Mouse (Mus musculus) midbrain, postnatal 0 days (tissue): ENCODE results near the gene Cpne1. TPM values are rescaled to one million over a fixed set of nuclear protein-coding genes. Genes with fewer than 3 reads are reported as not detected.
A peak's percentile ranks its signal among the peaks of the same experiment; 100 is the strongest.

ENCODE experiments used
- ATAC-seq: fragments of 200-750 bp; cut with Nextera tagmentation; 2 replicates; pipeline ENCODE4 v1.8.0; 2017; ENCODE audit warnings: moderate number of reproducible peaks, mild to moderate bottlenecking, moderate TSS enrichment, moderate library complexity; ENCODE audit not compliant: low FRiP score
- DNase-seq: peaks from one replicate; pipeline ENCODE4 v3.0.0-alpha.2; 2015; ENCODE audit warnings: low spot score
- H3K27ac ChIP-seq: fragments of 300-500 bp; sonication (generic); 2 replicates; pipeline ENCODE4 v1.5.1; 2014; ENCODE audit warnings: low read depth, mild to moderate bottlenecking, low read length, mixed read lengths
- H3K27me3 ChIP-seq: fragments of 300-500 bp; sonication (generic); 2 replicates; pipeline ENCODE4 v1.6.1; 2014; ENCODE audit warnings: low read length, control low read depth, mixed read lengths; ENCODE audit not compliant: insufficient read depth
- H3K36me3 ChIP-seq: fragments of 300-500 bp; sonication (generic); 2 replicates; pipeline ENCODE4 v1.6.1; 2014; ENCODE audit warnings: low read length, control low read depth, mixed read lengths; ENCODE audit not compliant: insufficient read depth
- H3K4me1 ChIP-seq: fragments of 300-500 bp; sonication (generic); 2 replicates; pipeline ENCODE4 v1.6.1; 2014; ENCODE audit warnings: mild to moderate bottlenecking, control low read depth, antibody characterized with exemption, low read length, mixed read lengths; ENCODE audit not compliant: insufficient read depth
- H3K4me2 ChIP-seq: fragments of 300-500 bp; sonication (generic); 2 replicates; pipeline ENCODE4 v1.6.1; 2014; ENCODE audit warnings: low read depth, mild to moderate bottlenecking, low read length, mixed read lengths; ENCODE audit not compliant: poor library complexity, severe bottlenecking
- H3K4me3 ChIP-seq: fragments of 300-500 bp; sonication (generic); 2 replicates; pipeline ENCODE4 v1.5.1; 2014; ENCODE audit warnings: low read depth, mild to moderate bottlenecking, low read length, moderate library complexity
- H3K9ac ChIP-seq: fragments of 300-500 bp; sonication (generic); replicated peaks from 2 replicates; pipeline ENCODE4 v1.6.1; 2014; ENCODE audit warnings: mild to moderate bottlenecking, low read length, moderate library complexity, mixed read lengths; ENCODE audit not compliant: poor library complexity, severe bottlenecking
- H3K9me3 ChIP-seq: fragments of 300-500 bp; sonication (generic); 2 replicates; pipeline ENCODE4 v1.6.1; 2016; ENCODE audit warnings: low read length, control low read depth
- CTCF ChIP-seq: IDR thresholded peaks from 2 replicates; pipeline ENCODE4 v1.5.1; 2016; ENCODE audit warnings: antibody characterized with exemption, mild to moderate bottlenecking
- WGBS: fragments of 180-500 bp; shearing (Covaris S2); extraction: QIAGEN DNeasy Blood & Tissue Kit; methylation state at CpG from one replicate; pipeline ENCODE4 v1.1.7; 2014; 5-methylcytosine and 5-hydroxymethylcytosine counted together
- polyA plus RNA-seq: library from polyadenylated mRNA; unstranded; fragments of >200 nt; fragmentation: Nextera tagmentation; extraction: Ambion mirVana; gene quantifications from 2 replicates; pipeline ENCODE4 v1.2.1, GENCODE M21; 2015
- total RNA-seq: library from RNA; depleted of rRNA; stranded (reverse); fragments of >200 nt; gene quantifications from 2 replicates; pipeline ENCODE4 v1.2.3, GENCODE M21; 2014; rRNA removed

Cpne1 gene
- total and polyA plus RNA-seq, 2 experiments from 2014 or later, result 13.8 to 34.1 TPM

GRCm38 (mm10) chr2:156052816-156053215, 58.9 kb downstream of the Cpne1 start, which contains the start of gene Fer1l4:
Gene Fer1l4 (minus strand): TSS chr2:156052947.
- WGBS, result 85% methylated on average over 9 of the region's 9 CpGs
- Histone ChIP-seq H3K4me3 (no peak within 1 kb of the TSS), H3K36me3 (no peaks in the 10 kb centered on the region), H3K9me3 (no peaks in the 10 kb centered on the region), H3K27ac (no peak within 1 kb of the TSS), H3K27me3 (no peaks in the 10 kb centered on the region), H3K9ac (no peak within 1 kb of the TSS), H3K4me1 (no peaks in the 10 kb centered on the region), H3K4me2 (no peak within 1 kb of the TSS)
- ATAC-seq (no peak), DNase-seq (no peak)
- no peak for TF ChIP-seq CTCF

DNA sequence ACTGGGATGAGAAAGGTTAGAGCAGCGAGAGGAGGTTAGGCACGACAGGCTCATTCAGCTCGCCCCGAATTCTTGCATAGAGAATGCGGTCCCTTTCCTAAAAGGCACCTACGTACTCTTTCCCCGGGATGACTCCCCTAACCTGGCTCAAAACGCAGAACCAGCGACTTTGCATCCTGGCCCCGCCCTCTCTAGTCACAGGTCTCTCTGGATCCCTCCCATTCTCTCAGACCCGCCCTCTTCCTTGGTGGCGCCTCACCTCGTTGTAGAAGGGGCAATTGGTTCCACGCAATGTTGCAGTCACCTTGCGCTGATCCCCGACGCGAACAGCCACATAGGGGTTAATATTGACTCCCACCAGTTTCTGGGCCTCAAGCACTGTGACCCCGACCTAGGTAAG, 63.8 kb downstream of the Cpne1 start:
- no peak overlapping the region for H3K27ac ChIP-seq
- H3K36me3 ChIP-seq, result no peaks in the 10 kb centered on the region
- H3K4me2 ChIP-seq, result no peak overlapping the region
- no peaks in the 10 kb centered on the region for H3K4me1 ChIP-seq
- WGBS, result 11% methylated on average over 19 of the region's 19 CpGs
- H3K9me3 ChIP-seq, result no peaks in the 10 kb centered on the region
- ATAC-seq (no peak), DNase-seq (no peak)
- no peak overlapping the region for H3K4me3 ChIP-seq
- no peak for TF ChIP-seq CTCF
- H3K27me3 ChIP-seq, result no peaks in the 10 kb centered on the region
- no peak overlapping the region for H3K9ac ChIP-seq

- ATAC-seq, result no peak
- Histone ChIP-seq H3K27me3 (no peaks in the 10 kb centered on the region), H3K36me3 (no peaks in the 10 kb centered on the region), H3K4me3 (no peak overlapping the region), H3K9me3 (no peaks in the 10 kb centered on the region), H3K4me2 (no peak overlapping the region), H3K9ac (no peak overlapping the region), H3K4me1 (no peaks in the 10 kb centered on the region), H3K27ac (no peak overlapping the region)
- WGBS, result 84% methylated on average over 8 of the region's 8 CpGs
- no peak for DNase-seq
- no peak for TF ChIP-seq CTCF
Measured at GRCm38 (mm10) chr2:156042903-156043302, 68.9 kb downstream of the Cpne1 start.

- ATAC-seq, result no peak
- no peak overlapping the region for H3K9ac ChIP-seq
- WGBS, result 93% methylated on average over 3 of the region's 3 CpGs
- H3K36me3 ChIP-seq, result no peaks in the 10 kb centered on the region
- no peaks in the 10 kb centered on the region for H3K27me3 ChIP-seq
- no peak for TF ChIP-seq CTCF
- H3K4me2 ChIP-seq, result no peak overlapping the region
- DNase-seq, result no peak
- no peaks in the 10 kb centered on the region for H3K9me3 ChIP-seq
- no peak overlapping the region for H3K27ac ChIP-seq
- no peaks in the 10 kb centered on the region for H3K4me1 ChIP-seq
- no peak overlapping the region for H3K4me3 ChIP-seq
Measured at GRCm38 (mm10) chr2:156039390-156039789, 72.4 kb downstream of the Cpne1 start.

- H3K4me2 ChIP-seq, result no peak overlapping the region
- H3K27me3 ChIP-seq, result no peaks in the 10 kb centered on the region
- no peaks in the 10 kb centered on the region for H3K36me3 ChIP-seq
- no peak overlapping the region for H3K27ac ChIP-seq
- TF ChIP-seq CTCF, result no peak
- H3K9me3 ChIP-seq, result no peaks in the 10 kb centered on the region
- H3K9ac ChIP-seq, result no peak overlapping the region
- ATAC-seq (no peak), DNase-seq (peak; percentile 23)
- H3K4me1 ChIP-seq, result no peaks in the 10 kb centered on the region
- H3K4me3 ChIP-seq, result no peak overlapping the region
Measured at GRCm38 (mm10) chr2:156025482-156025881, 86.3 kb downstream of the Cpne1 start.

Other genes with a start within 250 kb of the Cpne1 start
- gene Uqcc1, start 181.7 kb downstream of the Cpne1 start, total RNA-seq, result 44.6 and 48.2 TPM in 2 replicates
- 55.0 and 58.9 TPM in 2 replicates for gene Uqcc1, start 181.7 kb downstream of the Cpne1 start, polyA plus RNA-seq
- not detected in 2 replicates for gene Gm15557, start 171.2 kb downstream of the Cpne1 start, total RNA-seq
- not detected in 2 replicates for gene Gm15557, start 171.2 kb downstream of the Cpne1 start, polyA plus RNA-seq
- 1.5 and 2.0 TPM in 2 replicates for gene Gdf5, start 166.6 kb downstream of the Cpne1 start, total RNA-seq
- 0.69 and 1.2 TPM in 2 replicates for gene Gdf5, start 166.6 kb downstream of the Cpne1 start, polyA plus RNA-seq
- 14.1 and 19.2 TPM in 2 replicates for gene Cep250, start 155.5 kb downstream of the Cpne1 start, total RNA-seq
- gene Cep250, start 155.5 kb downstream of the Cpne1 start, polyA plus RNA-seq, result 8.7 and 10.1 TPM in 2 replicates
- gene 6430550D23Rik, start 104.0 kb downstream of the Cpne1 start, total RNA-seq, result 0.44 and 1.0 TPM in 2 replicates
- gene 6430550D23Rik, start 104.0 kb downstream of the Cpne1 start, polyA plus RNA-seq, result 0.27 and 0.75 TPM in 2 replicates
- gene Ergic3, start 103.9 kb downstream of the Cpne1 start, total RNA-seq, result 280 and 284 TPM in 2 replicates
- gene Ergic3, start 103.9 kb downstream of the Cpne1 start, polyA plus RNA-seq, result 467 and 547 TPM in 2 replicates
- gene Fer1l4, start 59.0 kb downstream of the Cpne1 start, total RNA-seq, result 0.19 TPM in 1 of 2 replicates, not detected in the other
- not detected in 2 replicates for gene Fer1l4, start 59.0 kb downstream of the Cpne1 start, polyA plus RNA-seq
- 8.1 and 15.2 TPM in 2 replicates for gene Spag4, start 46.8 kb downstream of the Cpne1 start, total RNA-seq
- gene Spag4, start 46.8 kb downstream of the Cpne1 start, polyA plus RNA-seq, result 8.1 and 8.4 TPM in 2 replicates
- 29.2 and 33.2 TPM in 2 replicates for gene Rbm12, start within 50 bp of the Cpne1 start, total RNA-seq
- gene Rbm12, start within 50 bp of the Cpne1 start, polyA plus RNA-seq, result 17.2 and 19.8 TPM in 2 replicates
- 54.1 and 56.8 TPM in 2 replicates for gene Gm28036, start 15.1 kb upstream of the Cpne1 start, total RNA-seq
- gene Gm28036, start 15.1 kb upstream of the Cpne1 start, polyA plus RNA-seq, result 10.1 and 10.8 TPM in 2 replicates
- 89.4 and 107 TPM in 2 replicates for gene Romo1, start 32.1 kb upstream of the Cpne1 start, total RNA-seq
- gene Romo1, start 32.1 kb upstream of the Cpne1 start, polyA plus RNA-seq, result 521 and 552 TPM in 2 replicates
- gene Nfs1, start 32.2 kb upstream of the Cpne1 start, total RNA-seq, result 34.5 and 40.3 TPM in 2 replicates
- gene Nfs1, start 32.2 kb upstream of the Cpne1 start, polyA plus RNA-seq, result 34.9 and 38.5 TPM in 2 replicates
- 234 and 372 TPM in 2 replicates for gene Rbm39, start 68.3 kb upstream of the Cpne1 start, total RNA-seq
- gene Rbm39, start 68.3 kb upstream of the Cpne1 start, polyA plus RNA-seq, result 387 and 466 TPM in 2 replicates
- gene Phf20, start 84.5 kb upstream of the Cpne1 start, total RNA-seq, result 27.6 and 37.4 TPM in 2 replicates
- 108 and 116 TPM in 2 replicates for gene Phf20, start 84.5 kb upstream of the Cpne1 start, polyA plus RNA-seq
- gene Cnbd2, start 200.3 kb upstream of the Cpne1 start, total RNA-seq, result 3.2 and 3.3 TPM in 2 replicates
- 8.9 and 10.0 TPM in 2 replicates for gene Cnbd2, start 200.3 kb upstream of the Cpne1 start, polyA plus RNA-seq
- 268 and 307 TPM in 2 replicates for gene Scand1, start 200.7 kb upstream of the Cpne1 start, total RNA-seq
- 132 and 145 TPM in 2 replicates for gene Scand1, start 200.7 kb upstream of the Cpne1 start, polyA plus RNA-seq